Mouse (Mus musculus) intestine, embryonic 15.5 days (tissue): ENCODE measurements around the gene B3galt5. TPM values are rescaled to one million over a fixed set of nuclear protein-coding genes. Genes with fewer than 3 reads are reported as not detected.

ENCODE experiments used
- ATAC-seq: fragments of 200-750 bp; cut with Nextera tagmentation; 2 replicates; pipeline ENCODE4 v1.8.0; 2017; ENCODE audit warnings: moderate TSS enrichment, moderate library complexity
- H3K27ac ChIP-seq: fragments of 300-500 bp; sonication (generic); 2 replicates; pipeline ENCODE4 v1.5.1; 2015; ENCODE audit warnings: mild to moderate bottlenecking, inconsistent platforms
- H3K27me3 ChIP-seq: fragments of 300-500 bp; sonication (generic); replicated peaks from 2 replicates; pipeline ENCODE4 v1.6.1; 2015; ENCODE audit warnings: inconsistent platforms
- H3K36me3 ChIP-seq: fragments of 300-500 bp; sonication (generic); 2 replicates; pipeline ENCODE4 v1.6.1; 2015; ENCODE audit warnings: inconsistent platforms
- H3K4me1 ChIP-seq: fragments of 300-500 bp; sonication (generic); replicated peaks from 2 replicates; pipeline ENCODE4 v1.6.1; 2015; ENCODE audit warnings: inconsistent platforms
- H3K4me2 ChIP-seq: fragments of 300-500 bp; sonication (generic); replicated peaks from 2 replicates; pipeline ENCODE4 v1.6.1; 2015; ENCODE audit warnings: mild to moderate bottlenecking, inconsistent platforms
- H3K4me3 ChIP-seq: fragments of 300-500 bp; sonication (generic); replicated peaks from 2 replicates; pipeline ENCODE4 v1.5.1; 2015; ENCODE audit warnings: inconsistent platforms
- H3K9ac ChIP-seq: fragments of 300-500 bp; sonication (generic); 2 replicates; pipeline ENCODE4 v1.6.1; 2015; ENCODE audit warnings: inconsistent platforms
- H3K9me3 ChIP-seq: fragments of 300-500 bp; sonication (generic); 2 replicates; pipeline ENCODE4 v1.6.1; 2016; ENCODE audit warnings: inconsistent platforms
- WGBS: fragments of 180-500 bp; shearing (Covaris S2); methylation state at CpG from one replicate; pipeline ENCODE4 v1.1.7; 2015; 5-methylcytosine and 5-hydroxymethylcytosine counted together
- polyA plus RNA-seq: library from polyadenylated mRNA; unstranded; fragments of >200 nt; fragmentation: Nextera tagmentation; extraction: Ambion mirVana; gene quantifications from 2 replicates; pipeline ENCODE4 v1.2.1, GENCODE M21; 2015

B3galt5 gene
- polyA plus RNA-seq, 1 experiment from 2014 or later = 1.1 TPM

DNA sequence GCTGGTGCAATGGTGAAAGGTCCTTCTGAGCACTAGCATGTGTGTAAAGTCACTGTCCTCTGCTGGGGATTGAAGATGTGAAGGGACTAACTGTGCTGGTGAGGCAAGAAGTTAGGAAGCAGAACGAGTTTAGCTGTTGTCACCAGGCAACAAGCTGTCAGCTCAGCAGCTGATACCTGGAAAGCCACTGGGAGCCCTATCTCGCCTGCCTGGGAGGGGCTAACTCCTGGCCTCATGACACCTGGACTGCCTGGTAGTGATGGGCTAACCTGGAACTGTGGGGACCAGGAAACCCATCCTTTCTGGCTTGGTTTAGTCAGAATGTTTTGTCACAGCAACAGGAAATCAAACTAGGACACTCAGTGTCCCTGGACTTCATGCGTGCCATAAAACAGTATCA lies 41.0 kb downstream of the B3galt5 start:
- 70% methylated on average over 3 of the region's 3 CpGs for WGBS

GRCm38 (mm10) chr16:96278491-96279224 lies 43.1 kb downstream of the B3galt5 start:
- Histone ChIP-seq H3K4me3 (no peak overlapping the region), H3K9me3 (no peaks in the 10 kb centered on the region), H3K36me3 (no peaks in the 10 kb centered on the region), H3K27me3 (peaks cover 23% of the 10 kb centered on the region), H3K9ac (no peak overlapping the region), H3K27ac (no peak overlapping the region), H3K4me1 (peaks cover 6% of the 10 kb centered on the region; the same call in 1 of the 2 replicates), H3K4me2 (no peak overlapping the region)
- WGBS = 75% methylated on average over 9 of the region's 9 CpGs
- ATAC-seq = no peak

More for the DNA sequence above, 41.0 kb downstream of the B3galt5 start:
- Histone ChIP-seq H3K27me3 (peaks cover 20% of the 10 kb centered on the region), H3K4me1 (peaks cover 6% of the 10 kb centered on the region; the same call in 1 of the 2 replicates), H3K4me2 (no peak overlapping the region), H3K9ac (no peak overlapping the region), H3K9me3 (no peaks in the 10 kb centered on the region), H3K4me3 (no peak overlapping the region), H3K36me3 (no peaks in the 10 kb centered on the region), H3K27ac (no peak overlapping the region)
- no peak for ATAC-seq

DNA sequence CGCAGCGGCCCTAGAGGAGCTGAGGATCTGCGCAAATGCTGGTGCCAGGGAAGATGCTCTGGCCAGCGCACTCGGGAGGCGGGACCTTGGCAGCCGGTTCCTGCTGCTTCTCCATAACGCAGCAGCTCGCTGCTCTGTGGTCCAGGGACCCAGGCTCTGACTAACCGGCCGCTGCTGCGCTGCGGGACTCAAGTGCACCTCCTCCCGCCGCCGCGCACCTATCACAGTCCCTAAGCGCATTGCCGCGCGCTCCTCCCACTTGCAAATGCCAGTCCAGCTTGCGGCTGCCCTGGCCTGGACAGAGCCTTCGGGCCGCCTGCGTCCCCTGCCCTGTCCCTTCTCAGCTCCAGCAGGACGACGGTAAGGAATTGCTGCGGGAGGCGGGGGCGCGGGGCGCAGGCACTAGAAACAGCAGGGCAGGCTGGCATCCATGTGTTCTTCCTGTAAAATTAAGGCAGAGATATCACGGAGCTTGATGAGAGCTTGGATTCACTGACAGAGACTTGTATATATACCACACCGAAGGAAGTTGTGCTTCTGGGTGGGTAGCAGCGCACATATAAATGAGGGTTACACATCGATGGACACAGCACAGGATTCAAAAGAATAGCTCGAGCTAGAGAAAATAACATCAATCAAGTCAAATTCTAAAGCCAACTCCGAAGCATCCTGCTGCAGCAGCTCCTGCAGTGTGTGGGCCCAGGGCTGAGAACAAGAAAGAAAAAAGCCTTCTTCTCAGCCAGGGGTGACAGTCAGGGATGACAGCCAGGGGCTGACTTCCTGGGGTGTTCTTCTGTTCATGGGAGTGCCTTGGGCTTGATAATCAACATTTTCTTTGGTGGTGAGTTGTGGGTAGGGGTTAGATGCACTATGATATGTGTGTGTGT lies 45.4 kb downstream of the B3galt5 start:
- Histone ChIP-seq H3K9me3 (no peaks in the 10 kb centered on the region), H3K9ac (peak overlapping the region; percentile 39; the same call in 1 of the 2 replicates), H3K27me3 (peaks cover 23% of the 10 kb centered on the region), H3K4me3 (peak overlapping the region; percentile 39), H3K27ac (no peak overlapping the region), H3K4me2 (peak overlapping the region; percentile 79), H3K4me1 (peaks cover 6% of the 10 kb centered on the region; the same call in 1 of the 2 replicates), H3K36me3 (no peaks in the 10 kb centered on the region)
- 3% methylated on average over 38 of the region's 38 CpGs for WGBS
- ATAC-seq = peak; percentile 56

DNA sequence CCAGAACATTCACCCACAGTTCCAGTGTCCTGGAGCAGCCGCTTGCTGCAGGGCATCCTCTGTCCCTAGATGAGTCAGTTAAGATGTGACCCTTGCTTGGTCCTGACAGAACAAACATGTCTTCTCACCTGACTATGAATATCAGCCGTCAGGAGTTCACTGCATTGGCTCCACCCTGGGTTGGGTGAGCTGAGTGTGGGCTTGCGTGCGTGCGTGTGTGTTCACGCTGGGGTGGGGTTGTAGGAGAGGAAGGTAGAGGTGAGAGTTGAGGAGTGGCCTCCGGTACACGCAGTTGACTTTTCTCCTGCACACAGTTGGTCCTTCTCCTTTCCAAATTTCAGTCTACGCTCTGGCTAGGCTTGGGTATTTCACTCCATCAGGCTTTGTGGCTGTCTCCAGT lies 47.0 kb downstream of the B3galt5 start:
- H3K9me3 ChIP-seq = no peaks in the 10 kb centered on the region
- peaks cover 23% of the 10 kb centered on the region for H3K27me3 ChIP-seq

GRCm38 (mm10) chr16:96291885-96292284 lies 56.3 kb downstream of the B3galt5 start:
- WGBS = 62% methylated on average over 9 of the region's 9 CpGs

More for the DNA sequence above, 47.0 kb downstream of the B3galt5 start:
- H3K4me1 ChIP-seq = peaks cover 6% of the 10 kb centered on the region; the same call in 1 of the 2 replicates
- no peak overlapping the region for H3K4me3 ChIP-seq
- no peak for ATAC-seq
- H3K36me3 ChIP-seq = no peaks in the 10 kb centered on the region
- H3K4me2 ChIP-seq = no peak overlapping the region
- no peak overlapping the region for H3K27ac ChIP-seq
- no peak overlapping the region for H3K9ac ChIP-seq
- WGBS = 89% methylated on average over 9 of the region's 9 CpGs

GRCm38 (mm10) chr16:96292530-96293173 lies 57.1 kb downstream of the B3galt5 start:
- 71% methylated on average over 15 of the region's 15 CpGs for WGBS
- no peak overlapping the region for H3K27ac ChIP-seq
- H3K36me3 ChIP-seq = no peaks in the 10 kb centered on the region
- ATAC-seq = no peak
- no peak overlapping the region for H3K4me2 ChIP-seq
- H3K9ac ChIP-seq = no peak overlapping the region
- no peaks in the 10 kb centered on the region for H3K27me3 ChIP-seq
- no peaks in the 10 kb centered on the region for H3K4me1 ChIP-seq
- no peaks in the 10 kb centered on the region for H3K9me3 ChIP-seq
- H3K4me3 ChIP-seq = no peak overlapping the region

More at GRCm38 (mm10) chr16:96291885-96292284, 56.3 kb downstream of the B3galt5 start:
- Histone ChIP-seq H3K4me1 (no peaks in the 10 kb centered on the region), H3K4me3 (no peak overlapping the region), H3K9ac (no peak overlapping the region), H3K9me3 (no peaks in the 10 kb centered on the region), H3K27me3 (no peaks in the 10 kb centered on the region), H3K36me3 (no peaks in the 10 kb centered on the region), H3K27ac (no peak overlapping the region), H3K4me2 (no peak overlapping the region)
- no peak for ATAC-seq

DNA sequence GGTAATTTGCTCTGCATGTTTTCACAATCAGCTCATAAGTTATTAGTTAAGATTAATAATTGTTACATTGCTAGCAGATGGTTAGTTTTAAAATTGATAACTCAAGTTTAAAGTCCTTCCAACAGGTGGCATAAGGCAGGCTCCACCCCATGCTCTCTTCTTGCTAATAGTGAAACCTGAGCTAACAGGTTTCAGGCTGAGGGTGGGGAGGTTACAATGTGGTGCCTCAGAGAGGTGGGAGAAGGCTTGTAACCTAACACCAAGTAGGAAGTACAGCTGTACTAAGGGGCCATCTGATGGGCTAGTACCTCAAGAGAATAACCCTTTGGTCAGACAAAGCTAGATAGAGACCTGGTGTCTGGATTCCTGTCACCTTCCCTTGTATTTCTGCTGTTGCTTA lies 62.5 kb downstream of the B3galt5 start:
- no peaks in the 10 kb centered on the region for H3K4me1 ChIP-seq
- no peaks in the 10 kb centered on the region for H3K36me3 ChIP-seq
- H3K27me3 ChIP-seq = no peaks in the 10 kb centered on the region
- H3K4me2 ChIP-seq = no peak overlapping the region
- no peaks in the 10 kb centered on the region for H3K9me3 ChIP-seq
- no peak overlapping the region for H3K9ac ChIP-seq
- no peak overlapping the region for H3K27ac ChIP-seq
- ATAC-seq = peak; percentile 88
- H3K4me3 ChIP-seq = no peak overlapping the region

DNA sequence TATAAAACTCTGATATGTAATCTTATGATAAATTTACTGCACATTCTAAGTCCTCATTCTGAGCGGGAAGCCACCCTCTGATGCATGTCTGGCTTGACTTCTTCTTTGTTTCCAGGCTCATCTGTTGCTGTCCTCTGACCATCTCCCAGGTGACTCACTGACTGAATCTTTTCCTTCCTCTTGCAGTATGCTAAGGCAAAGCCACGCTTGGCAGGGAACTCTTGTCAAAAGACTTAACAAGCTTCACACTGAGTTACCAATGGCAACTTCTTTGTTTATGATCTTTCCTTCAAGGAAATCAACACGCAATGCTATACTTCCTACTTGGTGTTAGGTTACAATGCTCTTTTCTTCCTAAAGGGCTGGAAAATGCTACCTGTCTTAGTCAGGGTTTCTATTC lies 63.0 kb downstream of the B3galt5 start:
- Histone ChIP-seq H3K27me3 (no peaks in the 10 kb centered on the region), H3K36me3 (no peaks in the 10 kb centered on the region), H3K27ac (no peak overlapping the region), H3K4me2 (no peak overlapping the region), H3K4me3 (no peak overlapping the region), H3K9ac (no peak overlapping the region), H3K4me1 (no peaks in the 10 kb centered on the region), H3K9me3 (no peaks in the 10 kb centered on the region)
- WGBS = 60% methylated on average over 3 of the region's 3 CpGs
- peak; percentile 31; the same call in 1 of the 2 replicates for ATAC-seq

- Histone ChIP-seq H3K36me3 (no peaks in the 10 kb centered on the region), H3K4me2 (no peak overlapping the region), H3K9me3 (no peaks in the 10 kb centered on the region), H3K27me3 (no peaks in the 10 kb centered on the region), H3K4me1 (no peaks in the 10 kb centered on the region), H3K27ac (no peak overlapping the region), H3K4me3 (no peak overlapping the region), H3K9ac (no peak overlapping the region)
- no peak for ATAC-seq
- WGBS = 77% methylated on average over 4 of the region's 4 CpGs
These were observed 67.8 kb downstream of the B3galt5 start for GRCm38 (mm10) chr16:96303356-96303755.

DNA sequence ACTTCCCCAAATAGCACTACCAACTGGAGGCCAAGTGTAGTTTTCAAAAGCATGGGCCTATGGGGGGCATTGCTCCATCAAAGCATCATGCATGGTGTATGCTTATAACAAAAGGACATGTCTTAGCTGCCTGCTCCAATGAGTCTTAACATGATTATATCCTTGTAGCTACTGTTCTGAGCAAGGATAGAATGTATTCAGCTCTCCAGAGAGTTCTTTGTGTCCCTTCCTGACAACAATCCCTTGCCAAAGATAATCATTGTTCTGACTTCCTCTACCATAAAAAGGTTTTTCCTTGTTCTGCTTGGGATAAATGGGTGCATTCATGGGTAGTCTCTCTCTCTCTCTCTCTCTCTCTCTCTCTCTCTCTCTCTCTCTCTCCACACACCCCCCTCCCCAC lies 68.8 kb downstream of the B3galt5 start:
- no peak overlapping the region for H3K4me2 ChIP-seq
- no peaks in the 10 kb centered on the region for H3K4me1 ChIP-seq
- H3K36me3 ChIP-seq = no peaks in the 10 kb centered on the region
- H3K4me3 ChIP-seq = no peak overlapping the region
- H3K9ac ChIP-seq = no peak overlapping the region
- H3K27me3 ChIP-seq = no peaks in the 10 kb centered on the region
- H3K27ac ChIP-seq = no peak overlapping the region
- no peak for ATAC-seq
- H3K9me3 ChIP-seq = no peaks in the 10 kb centered on the region

GRCm38 (mm10) chr16:96306905-96307304 lies 71.3 kb downstream of the B3galt5 start:
- ATAC-seq = no peak
- Histone ChIP-seq H3K9me3 (no peaks in the 10 kb centered on the region), H3K4me3 (no peak overlapping the region), H3K27me3 (no peaks in the 10 kb centered on the region), H3K36me3 (no peaks in the 10 kb centered on the region), H3K4me2 (no peak overlapping the region), H3K9ac (no peak overlapping the region), H3K4me1 (no peaks in the 10 kb centered on the region), H3K27ac (no peak overlapping the region)
- WGBS = 51% methylated on average over 4 of the region's 4 CpGs

GRCm38 (mm10) chr16:96317803-96318202 lies 82.2 kb downstream of the B3galt5 start:
- H3K9me3 ChIP-seq = no peaks in the 10 kb centered on the region
- H3K9ac ChIP-seq = no peak overlapping the region
- no peak overlapping the region for H3K4me3 ChIP-seq
- H3K27me3 ChIP-seq = no peaks in the 10 kb centered on the region
- no peak overlapping the region for H3K4me2 ChIP-seq
- H3K27ac ChIP-seq = no peak overlapping the region
- no peak for ATAC-seq
- WGBS = 86% methylated on average over 8 of the region's 8 CpGs
- H3K36me3 ChIP-seq = no peaks in the 10 kb centered on the region
- H3K4me1 ChIP-seq = no peaks in the 10 kb centered on the region
